Mouse (Mus musculus) B cell, adult (primary cell): ENCODE data around the gene Lhfpl2. TPM values are rescaled to one million over a fixed set of nuclear protein-coding genes. Genes with fewer than 3 reads are reported as not detected.

Experiments
- total RNA-seq: library from RNA; stranded (reverse); gene quantifications from 4 replicates; pipeline ENCODE4 v1.2.4, GENCODE M21; 2023; ENCODE audit not compliant: inconsistent age

Gene Lhfpl2
- total RNA-seq = 0.16 TPM in 1 of 4 replicates, not detected in the others

DNA sequence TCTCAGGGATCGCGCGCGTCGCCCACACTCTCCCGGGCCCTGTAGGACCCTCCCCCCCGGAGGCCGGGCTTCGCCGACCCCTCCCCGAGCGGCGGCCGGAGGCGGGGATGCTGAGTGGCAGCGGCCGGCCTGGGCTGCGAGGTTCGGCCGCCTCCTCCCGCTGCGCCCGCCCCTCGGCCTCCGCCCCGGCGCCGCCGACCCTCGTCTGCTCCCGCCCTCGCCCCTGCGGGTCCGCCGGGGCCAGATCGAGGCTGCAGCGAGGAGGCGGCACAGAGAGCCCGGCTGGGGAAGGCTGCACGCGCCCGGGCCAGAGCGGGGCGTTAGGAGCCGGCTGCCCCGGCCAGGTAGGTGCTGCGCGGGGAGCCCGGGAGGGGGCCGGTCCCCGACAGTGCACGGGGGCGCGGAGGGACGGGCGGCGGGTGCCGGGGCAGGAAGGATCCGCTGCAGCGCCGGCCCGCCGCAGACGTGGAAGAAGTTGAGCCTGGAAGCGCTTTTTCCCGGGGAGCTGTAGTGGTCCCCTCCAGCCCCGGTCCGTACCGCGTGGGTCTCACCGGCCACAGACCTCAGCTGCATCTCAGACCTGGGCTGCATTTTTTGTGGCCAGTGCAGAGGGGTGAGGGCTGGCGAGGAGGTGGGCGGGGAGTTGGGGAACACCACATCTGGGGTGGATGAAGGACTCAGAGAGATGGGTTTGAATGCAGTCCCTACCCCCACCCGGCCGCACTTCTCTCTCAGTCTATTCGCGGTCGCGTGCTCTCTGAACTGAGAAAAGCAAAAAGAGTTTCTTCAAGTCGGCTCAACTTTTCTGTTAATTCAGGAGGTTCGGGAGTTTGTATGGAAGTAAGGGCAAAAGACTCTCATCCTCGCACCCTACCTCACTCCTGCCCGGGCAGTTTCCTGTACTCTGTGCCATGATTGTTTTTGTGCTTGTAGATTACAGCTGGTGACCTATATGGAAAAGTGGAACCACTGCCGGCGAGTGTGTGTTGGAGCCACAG, at the start of gene Lhfpl2:
Lhfpl2 (plus strand) TSS at position 234 of the 998 bp plus-strand sequence.

Other genes with a start within 250 kb of the Lhfpl2 start
- 4.3 to 5.8 TPM (median 5.1 TPM) in 4 replicates for gene Scamp1, start 228.1 kb downstream of the Lhfpl2 start, total RNA-seq